Mouse (Mus musculus): Measurements from ENCODE around the gene Trex2. TPM values are rescaled to one million over a fixed set of nuclear protein-coding genes. Genes with fewer than 3 reads are reported as not detected.
"Not testable (repeated sequence)": the region's sequence is repeated elsewhere in the genome, so short reads cannot be mapped to it uniquely, and the experiment has no call there.

Trex2 gene
- polyA plus RNA-seq, 1 experiment from 2014 or later: not detected

- 85% methylated on average over 20 of the region's 20 CpGs for WGBS
- no peak for ATAC-seq (replicated peaks; ENCODE audit: low FRiP score, low TSS enrichment, low read depth)
- H3K4me3 ChIP-seq (ENCODE audit: low read depth, low read length): no peak overlapping the region
Measured at GRCm38 (mm10) chrX:73400951-73401350, 34.2 kb downstream of the Trex2 start.

GRCm38 (mm10) chrX:73398636-73399035 lies 36.5 kb downstream of the Trex2 start, which contains the start of gene Gm18336:
TSS of gene Gm18336 (minus strand) at chrX:73398736.
- DNase-seq (ENCODE audit: low spot score); H3K9ac ChIP-seq (ENCODE audit: low read length); H3K4me2 ChIP-seq (ENCODE audit: low read length); H3K27me3 ChIP-seq (replicated peaks; ENCODE audit: control insufficient read depth, insufficient read depth, low read length); ATAC-seq (replicated peaks; ENCODE audit: low FRiP score, low TSS enrichment, low read depth); H3K9me3 ChIP-seq (ENCODE audit: control insufficient read depth, low read length); H3K4me3 ChIP-seq (ENCODE audit: low read depth, low read length); H3K4me1 ChIP-seq (replicated peaks; ENCODE audit: control insufficient read depth, insufficient read depth, low read length); H3K27ac ChIP-seq (ENCODE audit: low read depth); H3K36me3 ChIP-seq (ENCODE audit: control insufficient read depth, insufficient read depth, low read length): not testable (repeated sequence)
- 38% methylated on average over 1 of the region's 2 CpGs for WGBS

More at GRCm38 (mm10) chrX:73400951-73401350, 34.2 kb downstream of the Trex2 start:
- H3K36me3 ChIP-seq (ENCODE audit: control insufficient read depth, insufficient read depth, low read length): no peaks in the 10 kb centered on the region
- H3K4me2 ChIP-seq (ENCODE audit: low read length): no peak overlapping the region
- no peaks in the 10 kb centered on the region for H3K9me3 ChIP-seq (ENCODE audit: control insufficient read depth, low read length)
- DNase-seq (ENCODE audit: low spot score): no peak
- no peak overlapping the region for H3K27ac ChIP-seq (ENCODE audit: low read depth)
- H3K9ac ChIP-seq (ENCODE audit: low read length): no peak overlapping the region
- H3K4me1 ChIP-seq (replicated peaks; ENCODE audit: control insufficient read depth, insufficient read depth, low read length): no peaks in the 10 kb centered on the region
- H3K27me3 ChIP-seq (replicated peaks; ENCODE audit: control insufficient read depth, insufficient read depth, low read length): no peaks in the 10 kb centered on the region

- Histone ChIP-seq H3K27ac (ENCODE audit: low read depth) (no peak overlapping the region), H3K4me1 (replicated peaks; ENCODE audit: control insufficient read depth, insufficient read depth, low read length) (no peaks in the 10 kb centered on the region), H3K27me3 (replicated peaks; ENCODE audit: control insufficient read depth, insufficient read depth, low read length) (no peaks in the 10 kb centered on the region), H3K9me3 (ENCODE audit: control insufficient read depth, low read length) (no peaks in the 10 kb centered on the region), H3K4me3 (ENCODE audit: low read depth, low read length) (no peak overlapping the region), H3K4me2 (ENCODE audit: low read length) (no peak overlapping the region), H3K36me3 (ENCODE audit: control insufficient read depth, insufficient read depth, low read length) (no peaks in the 10 kb centered on the region), H3K9ac (ENCODE audit: low read length) (no peak overlapping the region)
- 88% methylated on average over 1 of the region's 1 CpGs for WGBS
- DNase-seq (ENCODE audit: low spot score): no peak
- no peak for ATAC-seq (replicated peaks; ENCODE audit: low FRiP score, low TSS enrichment, low read depth)
Measured at GRCm38 (mm10) chrX:73396446-73396845, 38.7 kb downstream of the Trex2 start.

- ATAC-seq (replicated peaks; ENCODE audit: low FRiP score, low TSS enrichment, low read depth): no peak
- Histone ChIP-seq H3K4me3 (ENCODE audit: low read depth, low read length) (no peak overlapping the region), H3K4me2 (ENCODE audit: low read length) (no peak overlapping the region), H3K27me3 (replicated peaks; ENCODE audit: control insufficient read depth, insufficient read depth, low read length) (no peaks in the 10 kb centered on the region), H3K9ac (ENCODE audit: low read length) (no peak overlapping the region), H3K36me3 (ENCODE audit: control insufficient read depth, insufficient read depth, low read length) (no peaks in the 10 kb centered on the region), H3K4me1 (replicated peaks; ENCODE audit: control insufficient read depth, insufficient read depth, low read length) (no peaks in the 10 kb centered on the region), H3K9me3 (ENCODE audit: control insufficient read depth, low read length) (no peaks in the 10 kb centered on the region), H3K27ac (ENCODE audit: low read depth) (no peak overlapping the region)
- DNase-seq (ENCODE audit: low spot score): no peak
- 76% methylated on average over 4 of the region's 4 CpGs for WGBS
Measured at GRCm38 (mm10) chrX:73391481-73391880, 43.7 kb downstream of the Trex2 start.

- no peak overlapping the region for H3K4me3 ChIP-seq (ENCODE audit: low read depth, low read length)
- H3K36me3 ChIP-seq (ENCODE audit: control insufficient read depth, insufficient read depth, low read length): no peaks in the 10 kb centered on the region
- no peak overlapping the region for H3K9ac ChIP-seq (ENCODE audit: low read length)
- no peaks in the 10 kb centered on the region for H3K9me3 ChIP-seq (ENCODE audit: control insufficient read depth, low read length)
- no peaks in the 10 kb centered on the region for H3K4me1 ChIP-seq (replicated peaks; ENCODE audit: control insufficient read depth, insufficient read depth, low read length)
- 0 out of 2 replicates have a peak, but pooled peaks cover 3% of the 10 kb centered on the region for H3K27me3 ChIP-seq (replicated peaks; ENCODE audit: control insufficient read depth, insufficient read depth, low read length)
- ATAC-seq (replicated peaks; ENCODE audit: low FRiP score, low TSS enrichment, low read depth): no peak
- H3K27ac ChIP-seq (ENCODE audit: low read depth): no peak overlapping the region
- H3K4me2 ChIP-seq (ENCODE audit: low read length): no peak overlapping the region
- no peak for DNase-seq (ENCODE audit: low spot score)
- 27% methylated on average over 1 of the region's 1 CpGs for WGBS
Measured at GRCm38 (mm10) chrX:73384924-73385323, 50.2 kb downstream of the Trex2 start.

- ATAC-seq (replicated peaks; ENCODE audit: low FRiP score, low TSS enrichment, low read depth): no peak
- no peak overlapping the region for H3K27ac ChIP-seq (ENCODE audit: low read depth)
Measured at GRCm38 (mm10) chrX:73384419-73384818, 50.7 kb downstream of the Trex2 start.

More at GRCm38 (mm10) chrX:73384419-73384818, 50.7 kb downstream of the Trex2 start:
- Histone ChIP-seq H3K4me2 (ENCODE audit: low read length) (no peak overlapping the region), H3K4me3 (ENCODE audit: low read depth, low read length) (no peak overlapping the region), H3K9ac (ENCODE audit: low read length) (no peak overlapping the region), H3K4me1 (replicated peaks; ENCODE audit: control insufficient read depth, insufficient read depth, low read length) (no peaks in the 10 kb centered on the region), H3K9me3 (ENCODE audit: control insufficient read depth, low read length) (no peaks in the 10 kb centered on the region), H3K27me3 (replicated peaks; ENCODE audit: control insufficient read depth, insufficient read depth, low read length) (0 out of 2 replicates have a peak, but pooled peaks cover 3% of the 10 kb centered on the region), H3K36me3 (ENCODE audit: control insufficient read depth, insufficient read depth, low read length) (no peaks in the 10 kb centered on the region)
- DNase-seq (ENCODE audit: low spot score): no peak
- WGBS: 70% methylated on average over 6 of the region's 6 CpGs

Other genes with a start within 250 kb of the Trex2 start
- 4.7 and 12.4 TPM in 2 replicates for gene Xlr3b, start 243.1 kb downstream of the Trex2 start, polyA plus RNA-seq (2014; fragmentation: Nextera tagmentation; extraction: Ambion mirVana)
- 0.50 and 1.2 TPM in 2 replicates for gene Xlr4b, start 221.0 kb downstream of the Trex2 start, polyA plus RNA-seq (2014; fragmentation: Nextera tagmentation; extraction: Ambion mirVana)
- gene F8a, start 207.1 kb downstream of the Trex2 start, polyA plus RNA-seq (2014; fragmentation: Nextera tagmentation; extraction: Ambion mirVana): 11.3 and 11.9 TPM in 2 replicates
- 0.55 and 2.1 TPM in 2 replicates for gene Xlr4c, start 192.2 kb downstream of the Trex2 start, polyA plus RNA-seq (2014; fragmentation: Nextera tagmentation; extraction: Ambion mirVana)
- not detected in 2 replicates for gene Xlr3c, start 170.0 kb downstream of the Trex2 start, polyA plus RNA-seq (2014; fragmentation: Nextera tagmentation; extraction: Ambion mirVana)
- gene Xlr5a, start 142.4 kb downstream of the Trex2 start, polyA plus RNA-seq (2014; fragmentation: Nextera tagmentation; extraction: Ambion mirVana): 0.26 TPM in 1 of 2 replicates, not detected in the other
- gene Xlr5c, start 142.4 kb downstream of the Trex2 start, polyA plus RNA-seq (2014; fragmentation: Nextera tagmentation; extraction: Ambion mirVana): not detected in 2 replicates
- not detected in 2 replicates for gene Gm45015, start 98.5 kb downstream of the Trex2 start, polyA plus RNA-seq (2014; fragmentation: Nextera tagmentation; extraction: Ambion mirVana)
- 14.9 and 16.3 TPM in 2 replicates for gene Zfp275, start 92.7 kb downstream of the Trex2 start, polyA plus RNA-seq (2014; fragmentation: Nextera tagmentation; extraction: Ambion mirVana)
- not detected in 2 replicates for gene Gm18336, start 36.6 kb downstream of the Trex2 start, polyA plus RNA-seq (2014; fragmentation: Nextera tagmentation; extraction: Ambion mirVana)
- 0.38 TPM in 2 replicates for gene Zfp92, start 24.2 kb downstream of the Trex2 start, polyA plus RNA-seq (2014; fragmentation: Nextera tagmentation; extraction: Ambion mirVana)
- gene Haus7, start 23.7 kb upstream of the Trex2 start, polyA plus RNA-seq (2014; fragmentation: Nextera tagmentation; extraction: Ambion mirVana): 58.2 and 59.4 TPM in 2 replicates
- gene Bgn, start 48.3 kb upstream of the Trex2 start, polyA plus RNA-seq (2014; fragmentation: Nextera tagmentation; extraction: Ambion mirVana): 52.7 and 58.1 TPM in 2 replicates
- gene Atp2b3, start 67.7 kb upstream of the Trex2 start, polyA plus RNA-seq (2014; fragmentation: Nextera tagmentation; extraction: Ambion mirVana): 0.26 and 0.49 TPM in 2 replicates
- 4.6 and 4.9 TPM in 2 replicates for gene Dusp9, start 204.1 kb upstream of the Trex2 start, polyA plus RNA-seq (2014; fragmentation: Nextera tagmentation; extraction: Ambion mirVana)
- 17.9 and 20.6 TPM in 2 replicates for gene Pnck, start 224.8 kb upstream of the Trex2 start, polyA plus RNA-seq (2014; fragmentation: Nextera tagmentation; extraction: Ambion mirVana)
- gene Slc6a8, start 237.8 kb upstream of the Trex2 start, polyA plus RNA-seq (2014; fragmentation: Nextera tagmentation; extraction: Ambion mirVana): 9.1 and 10.8 TPM in 2 replicates